Mouse (Mus musculus) MEL (cell line): ENCODE results near the gene Zfp612. TPM values are rescaled to one million over a fixed set of nuclear protein-coding genes. Genes with fewer than 3 reads are reported as not detected.

Experiments used
- DNase-seq: peaks from one replicate; pipeline ENCODE4 v3.0.0; 2011; ENCODE audit warnings: low read depth, low spot score
- H3K27ac ChIP-seq: 2 replicates; pipeline ENCODE4 v1.5.1; 2012; ENCODE audit warnings: low read depth, mild to moderate bottlenecking, control low read depth, low read length, moderate library complexity; ENCODE audit not compliant: control insufficient read depth
- H3K27me3 ChIP-seq, 2 experiments: fragments of 150-350 bp in 1 of 2; sonication (generic) in 1 of 2; 2 replicates each; pipeline ENCODE4 v1.6.1; 2012; ENCODE audit warnings: low read length in 2 of 2, mild to moderate bottlenecking in 2 of 2, improper control_type of control experiment in 1 of 2, moderate library complexity in 1 of 2; ENCODE audit not compliant: insufficient read depth in 2 of 2, control insufficient read depth in 1 of 2
- H3K36me3 ChIP-seq, 2 experiments: 2 replicates each; pipeline ENCODE4 v1.6.1; 2012 to 2014; ENCODE audit warnings: low read length in 2 of 2, improper control_type of control experiment in 1 of 2, inconsistent platforms in 1 of 2, mild to moderate bottlenecking in 1 of 2; ENCODE audit not compliant: insufficient read depth in 2 of 2, control insufficient read depth in 1 of 2
- H3K4me1 ChIP-seq, 2 experiments: fragments of 150-350 bp in 1 of 2; sonication (generic) in 1 of 2; 2 replicates each; pipeline ENCODE4 v1.6.1; 2012; ENCODE audit warnings: low read length in 2 of 2, improper control_type of control experiment in 1 of 2, mild to moderate bottlenecking in 1 of 2; ENCODE audit not compliant: insufficient read depth in 2 of 2, control insufficient read depth in 1 of 2
- H3K4me3 ChIP-seq, 2 experiments: fragments of 150-350 bp in 1 of 2; sonication (generic) in 1 of 2; 2 replicates each; pipeline ENCODE4 v1.5.1; 2012; ENCODE audit warnings: low read depth in 2 of 2, low read length in 2 of 2, mild to moderate bottlenecking in 2 of 2, moderate library complexity in 2 of 2, control low read depth in 1 of 2, improper control_type of control experiment in 1 of 2; ENCODE audit not compliant: control insufficient read depth in 1 of 2, insufficient read depth in 1 of 2
- H3K79me2 ChIP-seq: 2 replicates; pipeline ENCODE4 v1.6.1; 2012; ENCODE audit warnings: mild to moderate bottlenecking, low read length, moderate library complexity; ENCODE audit not compliant: control insufficient read depth, poor library complexity, insufficient read depth
- H3K9ac ChIP-seq: 2 replicates; pipeline ENCODE4 v1.6.1; 2012; ENCODE audit warnings: low read depth, mild to moderate bottlenecking, control low read depth, low read length, moderate library complexity; ENCODE audit not compliant: control insufficient read depth, poor library complexity, severe bottlenecking
- H3K9me3 ChIP-seq: fragments of 150-350 bp; sonication (generic); replicated peaks from 2 replicates; pipeline ENCODE4 v1.6.1; 2012; ENCODE audit warnings: mild to moderate bottlenecking, low read length, improper control_type of control experiment, moderate library complexity; ENCODE audit not compliant: insufficient read depth
- CHD2 ChIP-seq: IDR thresholded peaks from 2 replicates; pipeline ENCODE4 v1.6.1; 2011; ENCODE audit warnings: low read length, improper control_type of control experiment
- E2F4 ChIP-seq: IDR thresholded peaks from 2 replicates; pipeline ENCODE4 v1.6.1; 2011; ENCODE audit warnings: low read depth, low read length, improper control_type of control experiment, borderline replicate concordance
- ELF1 ChIP-seq: IDR thresholded peaks from 2 replicates; pipeline ENCODE4 v1.6.1; 2014; ENCODE audit warnings: low read depth, mild to moderate bottlenecking, inconsistent platforms, low read length, improper control_type of control experiment, moderate library complexity
- EP300 ChIP-seq, 2 experiments: IDR thresholded peaks; 2 replicates each; pipeline ENCODE4 v1.6.1; 2011; ENCODE audit warnings: improper control_type of control experiment in 2 of 2, low read length in 2 of 2, low read depth in 1 of 2, mild to moderate bottlenecking in 1 of 2
- ETS1 ChIP-seq: IDR thresholded peaks from 2 replicates; pipeline ENCODE4 v1.6.1; 2012; ENCODE audit warnings: low read depth, mild to moderate bottlenecking, inconsistent platforms, low read length, improper control_type of control experiment, moderate library complexity
- GABPA ChIP-seq: IDR thresholded peaks from 2 replicates; pipeline ENCODE4 v1.6.1; 2012; ENCODE audit warnings: low read depth, mild to moderate bottlenecking, inconsistent platforms, low read length, improper control_type of control experiment, moderate library complexity
- HCFC1 ChIP-seq: IDR thresholded peaks from 2 replicates; pipeline ENCODE4 v1.6.1; 2012; ENCODE audit warnings: low read depth, mild to moderate bottlenecking, inconsistent platforms, low read length, improper control_type of control experiment, moderate library complexity
- JUND ChIP-seq: IDR thresholded peaks from 2 replicates; pipeline ENCODE4 v1.6.1; 2011; ENCODE audit warnings: low read depth, mild to moderate bottlenecking, improper control_type of control experiment, low read length
- MAFK ChIP-seq: IDR thresholded peaks from 2 replicates; pipeline ENCODE4 v1.6.1; 2011; ENCODE audit warnings: low read depth, mild to moderate bottlenecking, low read length, improper control_type of control experiment, borderline replicate concordance
- MAZ ChIP-seq: IDR thresholded peaks from 2 replicates; pipeline ENCODE4 v1.6.1; 2012; ENCODE audit warnings: low read depth, mild to moderate bottlenecking, inconsistent platforms, low read length, improper control_type of control experiment
- NELFE ChIP-seq: IDR thresholded peaks from 2 replicates; pipeline ENCODE4 v1.6.1; 2011; ENCODE audit warnings: low read depth, low read length, improper control_type of control experiment
- NRF1 ChIP-seq: IDR thresholded peaks from 2 replicates; pipeline ENCODE4 v1.6.1; 2014; ENCODE audit warnings: low read depth, mild to moderate bottlenecking, inconsistent platforms, low read length, improper control_type of control experiment, moderate library complexity; ENCODE audit not compliant: poor library complexity, insufficient read depth, severe bottlenecking
- POLR2A ChIP-seq, 2 experiments: IDR thresholded peaks; 2 replicates each; pipeline ENCODE4 v1.6.1; 2011 to 2012; ENCODE audit warnings: low read length in 2 of 2, mild to moderate bottlenecking in 2 of 2, control low read depth in 1 of 2, improper control_type of control experiment in 1 of 2, low read depth in 1 of 2, moderate library complexity in 1 of 2; ENCODE audit not compliant: control insufficient read depth in 1 of 2, insufficient read depth in 1 of 2, poor library complexity in 1 of 2
- RAD21 ChIP-seq: IDR thresholded peaks from 2 replicates; pipeline ENCODE4 v1.6.1; 2011; ENCODE audit warnings: mild to moderate bottlenecking, low read depth, low read length, improper control_type of control experiment
- RCOR1 ChIP-seq: IDR thresholded peaks from 2 replicates; pipeline ENCODE4 v1.6.1; 2012; ENCODE audit warnings: low read depth, mild to moderate bottlenecking, inconsistent platforms, low read length, improper control_type of control experiment
- SMC3 ChIP-seq: IDR thresholded peaks from 2 replicates; pipeline ENCODE4 v1.6.1; 2011; ENCODE audit warnings: low read depth, low read length, improper control_type of control experiment
- TAL1 ChIP-seq: IDR thresholded peaks from 2 replicates; pipeline ENCODE4 v1.6.1; 2012; ENCODE audit warnings: mild to moderate bottlenecking, inconsistent platforms, low read length, moderate library complexity, mixed read lengths
- TBP ChIP-seq: IDR thresholded peaks from 2 replicates; pipeline ENCODE4 v1.8.0; 2011; ENCODE audit warnings: low read depth, low read length, improper control_type of control experiment
- UBTF ChIP-seq: IDR thresholded peaks from 2 replicates; pipeline ENCODE4 v1.6.1; 2012; ENCODE audit warnings: low read depth, mild to moderate bottlenecking, inconsistent platforms, low read length, improper control_type of control experiment, moderate library complexity, borderline replicate concordance; ENCODE audit not compliant: insufficient read depth
- USF1 ChIP-seq: IDR thresholded peaks from 2 replicates; pipeline ENCODE4 v1.6.1; 2014; ENCODE audit warnings: low read depth, mild to moderate bottlenecking, inconsistent platforms, low read length, improper control_type of control experiment, moderate library complexity
- USF2 ChIP-seq, 2 experiments: IDR thresholded peaks; 2 replicates each; pipeline ENCODE4 v1.6.1; 2011 to 2012; ENCODE audit warnings: improper control_type of control experiment in 2 of 2, low read length in 2 of 2, borderline replicate concordance in 1 of 2, inconsistent platforms in 1 of 2, low read depth in 1 of 2, mild to moderate bottlenecking in 1 of 2; ENCODE audit not compliant: insufficient read depth in 1 of 2
- ZC3H11A ChIP-seq: IDR thresholded peaks from 2 replicates; pipeline ENCODE4 v1.6.1; 2012; ENCODE audit warnings: low read depth, mild to moderate bottlenecking, inconsistent platforms, low read length, improper control_type of control experiment
- ZKSCAN1 ChIP-seq: IDR thresholded peaks from 2 replicates; pipeline ENCODE4 v1.6.1; 2012; ENCODE audit warnings: low read depth, mild to moderate bottlenecking, inconsistent platforms, low read length, improper control_type of control experiment, moderate library complexity
- ZNF384 ChIP-seq: IDR thresholded peaks from 2 replicates; pipeline ENCODE4 v1.6.1; 2012; ENCODE audit warnings: low read depth, mild to moderate bottlenecking, inconsistent platforms, low read length, improper control_type of control experiment
- polyA plus RNA-seq, 2 experiments: library from polyadenylated mRNA; stranded (reverse) in 1 of 2; unstranded in 1 of 2; fragments of >175 nt in 1 of 2; fragments of >200 nt in 1 of 2; gene quantifications; 2 replicates each; pipeline versions ENCODE4 v1.2.1 to v1.2.4; 2012; ENCODE audit warnings: low replicate concordance in 2 of 2, low read depth in 1 of 2; ENCODE audit not compliant: insufficient read length in 2 of 2, insufficient read depth in 1 of 2, missing spikeins in 1 of 2
- total RNA-seq: library from RNA; depleted of rRNA; stranded (reverse); fragments of 300-350 nt; gene quantifications from 2 replicates; pipeline ENCODE4 v1.2.3, GENCODE M21; 2012

Zfp612 gene
- total and polyA plus RNA-seq, 3 experiments: not detected

DNA sequence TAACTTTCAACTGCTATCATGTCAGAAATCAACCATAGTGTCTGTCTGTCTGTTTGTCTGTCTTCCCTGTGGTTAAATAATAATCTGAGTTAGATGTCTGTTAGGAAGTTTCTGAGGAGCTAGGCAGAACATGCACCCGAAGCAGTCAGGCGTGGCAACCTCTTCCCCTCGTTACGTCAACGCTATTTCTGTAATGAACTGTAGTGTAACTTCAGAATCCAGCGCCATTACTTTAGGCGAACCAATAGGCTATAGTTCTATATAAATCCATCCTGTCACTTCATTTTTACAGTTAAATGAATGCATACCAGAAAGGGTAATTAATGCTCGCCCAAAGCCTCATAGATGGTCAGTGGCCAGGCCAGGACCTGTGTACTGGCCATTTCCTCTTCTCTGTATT is 5.0 kb upstream of the Zfp612 start:
- Histone ChIP-seq H3K36me3 (no peaks in the 10 kb centered on the region), H3K27me3 (no peaks in the 10 kb centered on the region), H3K9ac (no peak overlapping the region)
- DNase-seq: no peak
- no peak for TF ChIP-seq ZNF384
- TF ChIP-seq ETS1: no peak
- TF ChIP-seq JUND: no peak
- no peak for TF ChIP-seq ZC3H11A
- TF ChIP-seq MAFK: no peak
- no peak for TF ChIP-seq EP300 (IDR thresholded peaks at IDR 0.05; ENCODE audit: low read depth in 1 of 2, low read length in 2 of 2)
- no peak for TF ChIP-seq ZKSCAN1
- TF ChIP-seq UBTF: no peak
- no peak for TF ChIP-seq TBP
- no peak for TF ChIP-seq RCOR1
- TF ChIP-seq SMC3: no peak
- no peak for TF ChIP-seq GABPA
- no peak for TF ChIP-seq USF2 (IDR thresholded peaks at IDR 0.05; ENCODE audit: borderline replicate concordance in 1 of 2, insufficient read depth in 1 of 2, low read depth in 1 of 2, low read length in 2 of 2)
- TF ChIP-seq RAD21: no peak
- TF ChIP-seq TAL1: no peak
- TF ChIP-seq NELFE: no peak
- TF ChIP-seq E2F4: no peak
- TF ChIP-seq ELF1: no peak
- TF ChIP-seq, all 39 proteins: peak for 0
- Histone ChIP-seq H3K4me3 (no peak overlapping the region), H3K27ac (no peak overlapping the region), H3K4me1 (no peaks in the 10 kb centered on the region), H3K79me2 (no peaks in the 10 kb centered on the region), H3K9me3 (no peaks in the 10 kb centered on the region)

DNA sequence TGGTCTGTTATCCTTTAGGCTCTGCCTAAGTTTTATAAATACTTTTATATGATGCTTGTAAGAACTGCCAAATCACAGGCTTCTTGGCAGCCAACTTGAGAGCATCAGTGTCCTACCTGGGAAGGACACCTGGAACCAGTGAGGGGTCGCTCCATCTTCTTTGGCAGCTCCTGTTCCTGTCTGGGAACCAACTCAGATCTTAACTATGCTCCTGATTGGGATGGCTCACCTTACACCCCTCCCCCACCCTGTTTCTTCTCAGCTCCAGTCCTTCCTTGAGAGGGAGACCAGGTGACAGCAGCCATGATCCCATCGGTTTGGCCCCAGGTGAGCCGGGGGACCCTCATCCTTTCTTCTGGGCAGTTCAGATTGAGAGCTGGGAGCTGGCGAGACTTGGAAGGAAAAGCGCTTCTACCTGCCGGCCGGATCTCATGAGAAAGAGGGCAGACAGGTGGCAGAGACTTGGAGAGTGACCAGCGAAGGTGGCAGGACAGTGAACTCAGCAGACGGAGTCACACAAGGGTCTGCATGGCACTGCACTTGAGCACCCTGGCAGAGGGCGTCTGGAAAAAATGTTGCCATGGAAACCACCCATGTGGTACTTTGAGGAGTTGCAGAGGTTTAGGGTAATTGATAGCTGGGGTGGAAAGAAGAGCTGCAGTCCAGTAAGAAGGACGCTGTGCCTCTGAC is 3.0 kb downstream of the Zfp612 start:
- no peak for DNase-seq
- TF ChIP-seq HCFC1: no peak
- no peak for TF ChIP-seq USF1
- no peak for TF ChIP-seq CHD2
- no peak for TF ChIP-seq RAD21
- TF ChIP-seq NRF1: no peak
- TF ChIP-seq ELF1: no peak
- TF ChIP-seq RCOR1: no peak
- TF ChIP-seq E2F4: no peak
- TF ChIP-seq POLR2A (IDR thresholded peaks at IDR 0.05; ENCODE audit: control insufficient read depth in 1 of 2, insufficient read depth in 1 of 2, low read depth in 1 of 2, low read length in 2 of 2, poor library complexity in 1 of 2): no peak
- TF ChIP-seq MAZ: no peak
- TF ChIP-seq ZC3H11A: no peak
- TF ChIP-seq GABPA: no peak
- TF ChIP-seq, all 39 proteins: peak for 0
- no peak overlapping the region for H3K27ac ChIP-seq
- no peaks in the 10 kb centered on the region for H3K4me1 ChIP-seq
- no peak overlapping the region for H3K9ac ChIP-seq
- no peaks in the 10 kb centered on the region for H3K27me3 ChIP-seq
- no peak overlapping the region for H3K4me3 ChIP-seq
- H3K9me3 ChIP-seq: no peaks in the 10 kb centered on the region
- no peaks in the 10 kb centered on the region for H3K36me3 ChIP-seq
- H3K79me2 ChIP-seq: no peaks in the 10 kb centered on the region
